Mouse (Mus musculus) testis, adult 2 months (tissue): ENCODE results near the gene Zfr. TPM values are rescaled to one million over a fixed set of nuclear protein-coding genes. Genes with fewer than 3 reads are reported as not detected.
A peak's percentile ranks its signal among the peaks of the same experiment; 100 is the strongest.

ENCODE experiments used
- H3K27ac ChIP-seq: fragments of 200-500 bp; 2 replicates; pipeline ENCODE4 v1.5.1; 2012; ENCODE audit warnings: low read depth, low read length; ENCODE audit not compliant: control insufficient read depth, insufficient read depth
- H3K27me3 ChIP-seq: fragments of 200-500 bp; 2 replicates; pipeline ENCODE4 v1.6.1; 2012; ENCODE audit warnings: mild to moderate bottlenecking, low read length, moderate library complexity; ENCODE audit not compliant: control insufficient read depth, insufficient read depth
- H3K36me3 ChIP-seq: fragments of 200-500 bp; 2 replicates; pipeline ENCODE4 v1.6.1; 2012; ENCODE audit warnings: mild to moderate bottlenecking, low read length; ENCODE audit not compliant: control insufficient read depth, insufficient read depth
- H3K4me1 ChIP-seq: fragments of 200-500 bp; 2 replicates; pipeline ENCODE4 v1.6.1; 2012; ENCODE audit warnings: low read length; ENCODE audit not compliant: control insufficient read depth, insufficient read depth
- H3K4me3 ChIP-seq: fragments of 200-500 bp; 2 replicates; pipeline ENCODE4 v1.5.1; 2012; ENCODE audit warnings: low read depth, mild to moderate bottlenecking, low read length, moderate library complexity, mixed read lengths; ENCODE audit not compliant: control insufficient read depth
- CTCF ChIP-seq: fragments of 200-500 bp; IDR thresholded peaks from 2 replicates; pipeline ENCODE4 v1.5.1; 2012; ENCODE audit warnings: low read depth, mild to moderate bottlenecking, inconsistent platforms, low read length, moderate library complexity; ENCODE audit not compliant: control insufficient read depth, insufficient read depth, insufficient replicate concordance
- POLR2A ChIP-seq: fragments of 200-500 bp; IDR thresholded peaks from 2 replicates; pipeline ENCODE4 v1.6.1; 2012; ENCODE audit warnings: low read depth, mild to moderate bottlenecking, inconsistent platforms, low read length, moderate library complexity; ENCODE audit not compliant: control insufficient read depth
- polyA plus RNA-seq: library from polyadenylated mRNA; depleted of rRNA; stranded (reverse); fragments of >200 nt; gene quantifications from 2 replicates; pipeline ENCODE4 v1.2.3, GENCODE M21; 2012

Gene Zfr
- polyA plus RNA-seq, 1 experiment = 184 TPM

DNA sequence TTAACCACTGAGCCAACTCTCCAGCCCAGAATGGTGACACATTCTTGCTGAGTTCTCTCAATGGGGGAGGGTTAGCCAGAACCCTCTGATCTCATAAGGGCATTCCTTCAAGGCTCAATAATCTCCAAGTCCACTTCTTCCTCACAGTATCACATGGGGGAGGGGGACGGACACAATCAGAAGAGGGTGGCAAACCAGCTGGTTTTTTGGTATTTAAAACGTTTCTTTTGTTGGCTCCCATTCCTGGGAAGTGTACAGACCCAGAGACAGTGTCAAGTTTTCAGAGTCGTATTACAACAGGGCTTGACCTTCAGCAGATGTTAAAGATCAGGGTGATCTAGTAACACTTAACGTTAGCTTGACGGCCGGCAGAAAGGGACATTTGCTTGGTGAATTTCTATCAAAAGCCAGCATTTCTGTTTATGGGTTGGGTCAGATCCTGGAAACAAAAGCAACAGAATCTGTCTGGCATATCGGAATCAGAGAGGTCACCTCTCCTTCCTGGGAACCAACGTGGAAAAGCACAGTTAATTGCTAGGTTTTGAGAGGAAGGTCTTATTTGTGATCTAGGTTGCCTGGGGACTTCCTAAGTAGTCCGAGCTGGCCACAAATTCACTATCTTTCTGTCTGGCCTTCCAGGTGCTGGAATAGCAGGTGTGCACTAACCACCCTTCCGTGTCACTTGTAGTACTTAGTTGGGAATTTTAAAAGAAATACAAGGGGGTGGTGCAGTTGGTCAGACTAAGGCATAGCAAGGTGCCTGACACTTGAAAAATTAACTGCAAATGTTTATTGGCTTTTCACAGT is 86.1 kb downstream of the Zfr start:
- Histone ChIP-seq H3K36me3 (no peaks in the 10 kb centered on the region), H3K4me3 (peak overlapping the region; percentile 91), H3K27ac (peak overlapping the region; percentile 90), H3K27me3 (no peaks in the 10 kb centered on the region), H3K4me1 (peaks cover 5% of the 10 kb centered on the region)
- TF ChIP-seq POLR2A (no peak), CTCF (no peak)

DNA sequence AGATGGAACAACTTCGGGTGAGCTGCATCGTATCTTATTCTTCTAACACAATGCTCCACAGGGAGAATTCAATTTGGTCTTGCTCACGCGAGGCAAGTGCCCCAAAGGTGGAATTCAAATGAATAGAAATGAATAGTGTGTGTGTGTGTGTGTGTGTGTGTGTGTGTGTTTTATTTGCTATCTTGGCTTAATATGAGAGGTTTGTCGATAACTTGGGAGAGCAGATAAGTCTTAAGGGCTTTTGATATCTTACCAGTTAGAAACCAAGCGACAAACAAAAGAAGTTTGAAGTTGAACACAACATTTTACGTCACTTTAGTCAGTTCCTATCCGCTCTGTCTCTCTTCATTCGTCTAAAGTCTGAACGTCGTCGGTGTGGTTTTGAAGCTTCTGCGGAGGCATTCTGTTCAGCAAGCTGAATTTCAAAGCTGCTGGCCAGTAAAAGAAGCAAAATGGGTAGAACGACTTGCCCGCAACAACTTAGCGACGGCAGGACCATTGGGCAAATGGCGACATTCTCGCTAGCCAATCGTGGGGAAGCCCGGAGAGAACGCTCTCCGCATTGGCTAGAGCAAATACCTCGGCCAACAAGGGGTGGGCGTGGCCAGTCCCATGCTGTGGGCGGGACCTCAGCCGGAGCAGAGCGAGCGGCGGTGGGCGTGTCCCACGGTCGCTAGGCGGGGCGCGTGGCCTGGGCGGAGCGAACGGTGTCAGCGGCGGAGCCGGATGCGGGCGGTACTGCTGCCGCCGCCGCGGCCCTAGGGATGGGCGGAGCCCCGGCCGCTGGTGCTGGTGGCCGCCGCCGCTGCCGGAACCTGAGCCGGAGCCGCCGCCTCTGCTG is 86.9 kb downstream of the Zfr start, which contains the start of gene Mtmr12:
TSS of gene Mtmr12 (plus strand) at position 710 of the 841 bp plus-strand sequence.
- Histone ChIP-seq H3K27me3 (no peaks in the 10 kb centered on the region), H3K27ac (peak within 1 kb of the TSS; percentile 90), H3K4me3 (peak within 1 kb of the TSS; percentile 91), H3K4me1 (peaks cover 8% of the 10 kb centered on the region), H3K36me3 (no peaks in the 10 kb centered on the region)
- TF ChIP-seq CTCF = no peak
- TF ChIP-seq POLR2A = no peak; the same call in none of the 2 replicates

DNA sequence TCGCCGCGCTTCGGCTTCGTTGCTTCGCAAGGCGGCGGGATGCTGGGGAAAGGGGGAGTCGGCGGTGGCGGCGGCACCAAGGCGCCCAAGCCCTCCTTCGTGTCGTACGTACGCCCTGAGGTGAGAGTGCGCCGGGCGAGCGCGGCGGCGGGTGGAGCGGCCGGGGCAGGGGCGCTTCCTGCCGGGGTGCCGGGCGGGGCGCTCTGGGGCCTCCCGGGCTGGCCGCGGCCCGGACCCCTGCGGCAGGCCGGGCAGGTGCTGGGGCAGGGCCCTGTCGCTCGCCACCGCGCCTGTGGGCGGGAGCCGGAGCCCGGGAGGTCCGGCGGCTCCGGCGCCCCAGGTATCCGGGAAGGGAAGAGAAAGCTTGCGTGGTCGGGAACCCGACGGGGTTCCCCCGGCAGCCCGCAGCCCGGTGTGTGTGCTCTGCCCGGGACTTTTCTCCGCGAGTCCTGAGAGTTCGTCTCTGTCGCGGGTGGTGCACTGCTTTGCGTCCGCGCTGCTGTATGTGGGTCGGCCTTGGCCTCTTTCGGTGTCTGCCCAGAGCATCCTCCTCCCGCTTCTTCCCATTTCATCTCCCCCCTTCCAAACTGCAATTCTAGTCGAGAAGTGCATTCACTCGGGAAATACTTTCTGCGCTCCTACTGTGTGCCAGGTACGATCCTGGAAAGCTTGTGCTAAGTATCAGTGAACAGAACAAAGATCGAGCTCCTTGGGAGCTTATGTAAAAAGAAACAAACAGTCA is 87.7 kb downstream of the Zfr start:
- peak overlapping the region; percentile 87 for H3K27ac ChIP-seq
- H3K4me3 ChIP-seq = peak overlapping the region; percentile 91
- 0 out of 2 replicates have a peak, but pooled peaks have one; percentile 19 for TF ChIP-seq POLR2A
- no peak for TF ChIP-seq CTCF
- no peaks in the 10 kb centered on the region for H3K27me3 ChIP-seq
- peaks cover 8% of the 10 kb centered on the region for H3K4me1 ChIP-seq
- no peaks in the 10 kb centered on the region for H3K36me3 ChIP-seq

DNA sequence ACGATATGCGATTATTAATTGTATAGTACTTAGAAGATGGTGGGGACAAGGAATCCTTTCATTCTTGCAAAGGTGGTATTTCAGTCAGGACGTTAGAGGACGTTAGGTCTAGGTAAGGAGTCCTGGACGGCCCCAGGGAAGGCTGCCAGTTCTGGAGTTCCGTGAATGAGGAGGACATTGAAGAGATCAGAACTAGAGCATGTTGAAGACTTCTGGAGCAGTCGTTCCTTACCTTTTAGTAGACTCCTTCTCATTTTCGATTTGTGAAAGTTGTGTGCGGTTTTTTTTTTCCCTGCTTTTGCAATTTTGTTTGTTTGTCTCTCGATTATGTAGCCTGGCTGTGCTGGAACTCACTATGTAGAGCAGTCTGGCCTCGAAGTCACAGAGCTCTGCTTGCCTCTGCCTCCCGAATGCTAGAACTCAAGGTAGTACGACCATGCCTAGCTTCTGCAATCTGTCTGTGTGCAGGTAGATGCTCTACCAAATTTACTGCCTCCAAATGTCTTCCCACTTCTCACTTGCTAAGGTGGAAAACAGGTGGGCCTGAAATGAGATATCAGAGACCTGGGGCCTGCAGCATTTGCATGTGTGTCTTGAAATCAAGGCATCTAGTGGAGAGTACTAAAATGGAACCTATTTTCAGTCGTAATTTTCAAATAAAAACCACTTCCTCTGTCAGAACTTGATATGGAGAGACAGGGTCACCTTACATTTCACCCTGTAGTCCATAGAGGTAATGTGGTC is 88.4 kb downstream of the Zfr start:
- Histone ChIP-seq H3K27ac (no peak overlapping the region), H3K4me1 (peaks cover 8% of the 10 kb centered on the region), H3K36me3 (no peaks in the 10 kb centered on the region), H3K27me3 (no peaks in the 10 kb centered on the region), H3K4me3 (peak overlapping the region; percentile 91)
- TF ChIP-seq CTCF = no peak

DNA sequence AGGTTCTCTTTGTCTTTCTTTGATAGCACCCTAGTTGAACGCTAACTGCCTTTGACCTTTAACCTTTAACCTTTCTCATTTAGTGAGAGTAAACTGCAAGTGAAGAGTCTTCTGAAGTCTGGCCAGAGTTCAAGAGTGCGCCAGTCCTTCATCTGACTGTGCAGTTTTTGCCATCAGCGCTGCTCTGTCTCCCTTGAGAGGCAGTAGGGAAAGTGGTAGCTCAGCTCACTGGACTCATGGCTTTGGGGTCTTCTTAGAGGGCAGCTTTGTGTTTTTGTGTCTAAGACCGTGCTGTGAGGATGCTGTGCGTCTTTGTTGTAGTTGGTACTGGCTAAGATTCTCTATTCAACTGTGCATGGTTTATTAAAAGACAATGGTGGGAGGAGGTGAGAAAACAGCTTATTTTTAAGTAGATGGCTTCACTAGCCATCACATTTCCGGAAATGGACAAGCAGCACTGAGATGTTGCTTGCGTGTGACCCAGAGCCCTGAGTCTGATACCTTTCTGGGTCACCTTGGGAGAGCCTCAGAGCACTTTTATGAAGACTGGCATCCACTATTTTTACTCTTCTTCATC is 89.1 kb downstream of the Zfr start:
- H3K4me1 ChIP-seq = peaks cover 8% of the 10 kb centered on the region
- H3K36me3 ChIP-seq = no peaks in the 10 kb centered on the region
- no peaks in the 10 kb centered on the region for H3K27me3 ChIP-seq
- no peak for TF ChIP-seq POLR2A
- TF ChIP-seq CTCF = no peak
- no peak overlapping the region for H3K27ac ChIP-seq
- peak overlapping the region; percentile 68 for H3K4me3 ChIP-seq

DNA sequence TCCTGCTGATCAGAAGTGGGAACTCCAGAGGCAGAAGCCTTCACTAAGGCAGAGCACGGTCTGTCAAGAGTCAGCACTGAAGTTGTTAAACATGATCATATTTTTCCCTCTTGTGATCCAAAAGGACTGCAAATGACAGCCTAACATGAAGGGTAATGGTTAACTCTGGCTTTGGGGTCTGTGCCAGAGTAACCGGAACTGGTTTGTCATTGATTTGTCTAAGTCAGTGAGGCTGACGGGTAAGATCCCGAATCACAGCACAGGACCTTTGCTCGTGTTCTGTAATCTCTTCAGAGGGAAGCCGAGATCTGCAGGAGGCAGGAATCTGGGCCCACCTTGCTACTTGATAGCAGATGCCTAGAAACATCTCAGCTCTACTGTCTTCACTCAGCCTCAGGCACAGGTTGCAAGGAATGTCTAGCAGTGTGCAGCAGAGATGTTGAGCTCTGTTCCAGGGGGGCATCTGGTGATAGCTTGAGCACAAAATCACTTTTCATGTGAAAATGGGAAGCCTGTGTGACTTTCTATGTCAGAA is 90.0 kb downstream of the Zfr start:
- TF ChIP-seq POLR2A (no peak), CTCF (no peak)
- Histone ChIP-seq H3K4me3 (peak overlapping the region; percentile 68), H3K4me1 (peaks cover 8% of the 10 kb centered on the region), H3K36me3 (no peaks in the 10 kb centered on the region), H3K27me3 (no peaks in the 10 kb centered on the region), H3K27ac (no peak overlapping the region)

DNA sequence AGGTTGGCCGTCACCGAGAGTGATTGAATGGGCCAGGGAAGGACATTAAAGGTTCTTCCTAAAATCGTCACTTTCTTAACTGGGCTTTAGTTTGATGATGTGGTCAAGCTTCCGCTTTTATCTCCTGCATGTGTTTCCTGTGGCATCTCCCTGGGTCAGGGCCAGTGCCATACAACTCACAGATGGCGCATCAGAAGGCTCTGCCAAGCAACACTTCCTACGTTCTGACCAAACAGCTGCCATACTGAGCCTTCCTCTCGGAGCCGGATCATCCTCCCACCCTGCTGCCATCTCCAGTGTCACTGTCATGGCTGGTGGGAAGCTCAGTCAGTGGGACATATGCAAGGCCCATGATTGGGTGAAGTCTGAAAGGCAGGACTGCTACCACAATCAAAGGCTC is 93.9 kb downstream of the Zfr start:
- TF ChIP-seq CTCF (no peak), POLR2A (no peak)
- Histone ChIP-seq H3K4me1 (peaks cover 5% of the 10 kb centered on the region), H3K27me3 (no peaks in the 10 kb centered on the region), H3K36me3 (no peaks in the 10 kb centered on the region), H3K27ac (no peak overlapping the region), H3K4me3 (no peak overlapping the region)
